Mouse (Mus musculus) kidney, postnatal 10 days (tissue): ENCODE data around the gene Atg7.

ENCODE experiments used
- DNase-seq: peaks from one replicate; pipeline ENCODE4 v3.0.0; 2021; ENCODE audit warnings: mixed read lengths

Gene Atg7

GRCm38 (mm10) chr6:114821646-114822045, 178.7 kb downstream of the Atg7 start:
- DNase-seq: no peak

- no peak for DNase-seq
These were observed 184.0 kb downstream of the Atg7 start for GRCm38 (mm10) chr6:114826889-114827288.

GRCm38 (mm10) chr6:114829660-114830438, 187.0 kb downstream of the Atg7 start:
- DNase-seq: no peak

- DNase-seq: no peak
These were observed 188.9 kb downstream of the Atg7 start for GRCm38 (mm10) chr6:114831807-114832206.

GRCm38 (mm10) chr6:114833058-114833685, 190.3 kb downstream of the Atg7 start:
- no peak for DNase-seq

- DNase-seq: peak; percentile 69
These were observed 191.0 kb downstream of the Atg7 start for GRCm38 (mm10) chr6:114833791-114834346.

- DNase-seq: no peak
These were observed 192.4 kb downstream of the Atg7 start for GRCm38 (mm10) chr6:114835344-114835743.

GRCm38 (mm10) chr6:114835752-114836151, 192.9 kb downstream of the Atg7 start:
- DNase-seq: no peak

- no peak for DNase-seq
These were observed 193.5 kb downstream of the Atg7 start for GRCm38 (mm10) chr6:114836433-114836832.

- DNase-seq: no peak
These were observed 196.0 kb downstream of the Atg7 start for GRCm38 (mm10) chr6:114838872-114839271.

GRCm38 (mm10) chr6:114840012-114840411, 197.1 kb downstream of the Atg7 start:
- DNase-seq: no peak

- DNase-seq: no peak
These were observed 199.2 kb downstream of the Atg7 start for GRCm38 (mm10) chr6:114842131-114842530.

- DNase-seq: no peak
These were observed 200.0 kb downstream of the Atg7 start for GRCm38 (mm10) chr6:114842863-114843262.

- DNase-seq: peak; percentile 60
These were observed 203.4 kb downstream of the Atg7 start for GRCm38 (mm10) chr6:114846153-114846772.

- no peak for DNase-seq
These were observed 204.8 kb downstream of the Atg7 start for GRCm38 (mm10) chr6:114847582-114848174.

GRCm38 (mm10) chr6:114848761-114849160, 205.9 kb downstream of the Atg7 start:
- DNase-seq: no peak

GRCm38 (mm10) chr6:114849787-114850186, 206.9 kb downstream of the Atg7 start:
- DNase-seq: no peak

- no peak for DNase-seq
These were observed 208.8 kb downstream of the Atg7 start for GRCm38 (mm10) chr6:114851688-114852087.

GRCm38 (mm10) chr6:114852739-114853138, 209.8 kb downstream of the Atg7 start:
- no peak for DNase-seq

- no peak for DNase-seq
These were observed 211.5 kb downstream of the Atg7 start for GRCm38 (mm10) chr6:114854368-114854767.

- no peak for DNase-seq
These were observed 212.7 kb downstream of the Atg7 start for GRCm38 (mm10) chr6:114855644-114856043.

GRCm38 (mm10) chr6:114856501-114856900, 213.6 kb downstream of the Atg7 start:
- DNase-seq: no peak
